Mouse (Mus musculus) MEL (cell line): ENCODE results near the gene Gm28035. TPM values are rescaled to one million over a fixed set of nuclear protein-coding genes. Genes with fewer than 3 reads are reported as not detected.

Experiments
- DNase-seq: peaks from one replicate; pipeline ENCODE4 v3.0.0; 2011; ENCODE audit warnings: low read depth, low spot score
- H3K27ac ChIP-seq: 2 replicates; pipeline ENCODE4 v1.5.1; 2012; ENCODE audit warnings: low read depth, mild to moderate bottlenecking, control low read depth, low read length, moderate library complexity; ENCODE audit not compliant: control insufficient read depth
- H3K27me3 ChIP-seq, 2 experiments: fragments of 150-350 bp in 1 of 2; sonication (generic) in 1 of 2; 2 replicates each; pipeline ENCODE4 v1.6.1; 2012; ENCODE audit warnings: low read length in 2 of 2, mild to moderate bottlenecking in 2 of 2, improper control_type of control experiment in 1 of 2, moderate library complexity in 1 of 2; ENCODE audit not compliant: insufficient read depth in 2 of 2, control insufficient read depth in 1 of 2
- H3K36me3 ChIP-seq, 2 experiments: 2 replicates each; pipeline ENCODE4 v1.6.1; 2012 to 2014; ENCODE audit warnings: low read length in 2 of 2, improper control_type of control experiment in 1 of 2, inconsistent platforms in 1 of 2, mild to moderate bottlenecking in 1 of 2; ENCODE audit not compliant: insufficient read depth in 2 of 2, control insufficient read depth in 1 of 2
- H3K4me1 ChIP-seq, 2 experiments: fragments of 150-350 bp in 1 of 2; sonication (generic) in 1 of 2; 2 replicates each; pipeline ENCODE4 v1.6.1; 2012; ENCODE audit warnings: low read length in 2 of 2, improper control_type of control experiment in 1 of 2, mild to moderate bottlenecking in 1 of 2; ENCODE audit not compliant: insufficient read depth in 2 of 2, control insufficient read depth in 1 of 2
- H3K4me3 ChIP-seq, 2 experiments: fragments of 150-350 bp in 1 of 2; sonication (generic) in 1 of 2; 2 replicates each; pipeline ENCODE4 v1.5.1; 2012; ENCODE audit warnings: low read depth in 2 of 2, low read length in 2 of 2, mild to moderate bottlenecking in 2 of 2, moderate library complexity in 2 of 2, control low read depth in 1 of 2, improper control_type of control experiment in 1 of 2; ENCODE audit not compliant: control insufficient read depth in 1 of 2, insufficient read depth in 1 of 2
- H3K79me2 ChIP-seq: 2 replicates; pipeline ENCODE4 v1.6.1; 2012; ENCODE audit warnings: mild to moderate bottlenecking, low read length, moderate library complexity; ENCODE audit not compliant: control insufficient read depth, poor library complexity, insufficient read depth
- H3K9ac ChIP-seq: 2 replicates; pipeline ENCODE4 v1.6.1; 2012; ENCODE audit warnings: low read depth, mild to moderate bottlenecking, control low read depth, low read length, moderate library complexity; ENCODE audit not compliant: control insufficient read depth, poor library complexity, severe bottlenecking
- H3K9me3 ChIP-seq: fragments of 150-350 bp; sonication (generic); replicated peaks from 2 replicates; pipeline ENCODE4 v1.6.1; 2012; ENCODE audit warnings: mild to moderate bottlenecking, low read length, improper control_type of control experiment, moderate library complexity; ENCODE audit not compliant: insufficient read depth
- CHD2 ChIP-seq: IDR thresholded peaks from 2 replicates; pipeline ENCODE4 v1.6.1; 2011; ENCODE audit warnings: low read length, improper control_type of control experiment
- E2F4 ChIP-seq: IDR thresholded peaks from 2 replicates; pipeline ENCODE4 v1.6.1; 2011; ENCODE audit warnings: low read depth, low read length, improper control_type of control experiment, borderline replicate concordance
- EP300 ChIP-seq, 2 experiments: IDR thresholded peaks; 2 replicates each; pipeline ENCODE4 v1.6.1; 2011; ENCODE audit warnings: improper control_type of control experiment in 2 of 2, low read length in 2 of 2, low read depth in 1 of 2, mild to moderate bottlenecking in 1 of 2
- JUND ChIP-seq: IDR thresholded peaks from 2 replicates; pipeline ENCODE4 v1.6.1; 2011; ENCODE audit warnings: low read depth, mild to moderate bottlenecking, improper control_type of control experiment, low read length
- MAX ChIP-seq: IDR thresholded peaks from 2 replicates; pipeline ENCODE4 v1.6.1; 2011; ENCODE audit warnings: low read length, improper control_type of control experiment
- MXI1 ChIP-seq: IDR thresholded peaks from 2 replicates; pipeline ENCODE4 v1.6.1; 2011; ENCODE audit warnings: mild to moderate bottlenecking, low read depth, low read length, improper control_type of control experiment
- MYB ChIP-seq: IDR thresholded peaks from 2 replicates; pipeline ENCODE4 v1.6.1; 2011; ENCODE audit warnings: mild to moderate bottlenecking, low read depth, low read length, improper control_type of control experiment
- POLR2AphosphoS2 ChIP-seq: IDR thresholded peaks from 2 replicates; pipeline ENCODE4 v1.6.1; 2011; ENCODE audit warnings: low read length, improper control_type of control experiment
- POLR2AphosphoS5 ChIP-seq: IDR thresholded peaks from 2 replicates; pipeline ENCODE4 v1.6.1; 2012; ENCODE audit warnings: low read depth, borderline replicate concordance, mild to moderate bottlenecking, inconsistent platforms, low read length, moderate library complexity, mixed read lengths
- TAL1 ChIP-seq: IDR thresholded peaks from 2 replicates; pipeline ENCODE4 v1.6.1; 2012; ENCODE audit warnings: mild to moderate bottlenecking, inconsistent platforms, low read length, moderate library complexity, mixed read lengths
- USF1 ChIP-seq: IDR thresholded peaks from 2 replicates; pipeline ENCODE4 v1.6.1; 2014; ENCODE audit warnings: low read depth, mild to moderate bottlenecking, inconsistent platforms, low read length, improper control_type of control experiment, moderate library complexity
- ZMIZ1 ChIP-seq: IDR thresholded peaks from 2 replicates; pipeline ENCODE4 v1.6.1; 2012; ENCODE audit warnings: low read depth, mild to moderate bottlenecking, inconsistent platforms, low read length, improper control_type of control experiment, moderate library complexity
- polyA plus RNA-seq, 2 experiments: library from polyadenylated mRNA; stranded (reverse) in 1 of 2; unstranded in 1 of 2; fragments of >175 nt in 1 of 2; fragments of >200 nt in 1 of 2; gene quantifications; 2 replicates each; pipeline versions ENCODE4 v1.2.1 to v1.2.4; 2012; ENCODE audit warnings: low replicate concordance in 2 of 2, low read depth in 1 of 2; ENCODE audit not compliant: insufficient read length in 2 of 2, insufficient read depth in 1 of 2, missing spikeins in 1 of 2
- total RNA-seq: library from RNA; depleted of rRNA; stranded (reverse); fragments of 300-350 nt; gene quantifications from 2 replicates; pipeline ENCODE4 v1.2.3, GENCODE M21; 2012

Gm28035 gene
- total and polyA plus RNA-seq, 3 experiments: 0.26 TPM; not detected in 2

GRCm38 (mm10) chr2:30266392-30266941 lies 26.1 kb downstream of the Gm28035 start:
- Histone ChIP-seq H3K36me3 (peaks cover 0 to 20% of the 10 kb centered on the region in 2 experiments; a peak in 3 of 4 replicates), H3K79me2 (no peaks in the 10 kb centered on the region; the same call in 1 of the 2 replicates), H3K9ac (peak overlapping the region; percentile 74), H3K27me3 (no peaks in the 10 kb centered on the region), H3K27ac (peak overlapping the region; percentile 93), H3K9me3 (no peaks in the 10 kb centered on the region), H3K4me1 (peaks cover 19 to 25% of the 10 kb centered on the region in 2 experiments), H3K4me3 (no peak overlapping the region)
- 0 out of 2 replicates have a peak, but pooled peaks have one; percentile 16 for TF ChIP-seq POLR2AphosphoS2
- no peak for TF ChIP-seq MAX
- DNase-seq: peak; percentile 44

DNA sequence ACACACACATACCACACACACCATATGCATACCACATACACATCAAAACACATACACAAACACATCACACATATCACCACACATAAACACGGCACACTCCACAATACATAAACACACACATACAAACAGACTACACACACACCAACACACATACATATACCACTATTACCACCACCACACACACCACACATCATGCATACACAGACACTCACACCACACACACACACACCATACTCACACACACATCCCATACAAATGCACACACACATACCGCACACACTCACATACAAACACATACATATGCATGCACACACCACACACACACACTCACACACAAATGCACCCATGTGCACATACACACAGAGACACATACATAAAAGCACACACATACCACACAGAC lies 27.1 kb downstream of the Gm28035 start:
- H3K4me3 ChIP-seq: no peak overlapping the region
- no peaks in the 10 kb centered on the region for H3K27me3 ChIP-seq
- peaks cover 19 to 25% of the 10 kb centered on the region in 2 experiments for H3K4me1 ChIP-seq
- no peaks in the 10 kb centered on the region; the same call in 1 of the 2 replicates for H3K79me2 ChIP-seq
- no peaks in the 10 kb centered on the region for H3K9me3 ChIP-seq
- TF ChIP-seq E2F4 (no peak), POLR2AphosphoS5 (peak; percentile 82; the same call in 1 of the 2 replicates)
- H3K27ac ChIP-seq: no peak overlapping the region
- H3K9ac ChIP-seq: no peak overlapping the region
- peaks cover 0 to 20% of the 10 kb centered on the region in 2 experiments; a peak in 2 of 4 replicates for H3K36me3 ChIP-seq
- DNase-seq: no peak

DNA sequence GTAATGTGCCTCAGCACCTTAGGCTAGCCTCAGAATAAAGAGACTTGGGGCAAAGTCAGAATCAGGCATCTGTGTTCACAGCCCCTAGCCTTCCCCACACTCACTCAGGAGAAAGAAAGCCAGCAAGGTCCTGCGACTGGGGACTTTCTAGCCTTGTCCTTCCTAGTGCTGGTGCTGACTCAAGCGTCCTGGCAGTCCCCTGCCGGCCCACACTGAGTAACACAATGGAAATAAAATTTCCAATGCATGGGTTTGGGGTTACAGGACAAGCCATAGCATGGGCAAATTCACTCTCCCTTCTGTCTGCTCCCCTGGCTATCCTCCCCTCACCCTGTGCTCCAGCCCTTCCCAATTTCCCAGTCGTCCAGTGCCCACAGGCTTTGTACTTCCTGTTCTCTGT lies 28.0 kb downstream of the Gm28035 start:
- H3K4me3 ChIP-seq: no peak overlapping the region
- H3K27ac ChIP-seq: no peak overlapping the region
- no peaks in the 10 kb centered on the region for H3K27me3 ChIP-seq
- no peaks in the 10 kb centered on the region; the same call in 1 of the 2 replicates for H3K79me2 ChIP-seq
- no peak for DNase-seq
- H3K36me3 ChIP-seq: peaks cover 0 to 20% of the 10 kb centered on the region in 2 experiments; a peak in 2 of 4 replicates
- H3K4me1 ChIP-seq: peaks cover 19 to 25% of the 10 kb centered on the region in 2 experiments
- H3K9me3 ChIP-seq: no peaks in the 10 kb centered on the region
- no peak overlapping the region for H3K9ac ChIP-seq
- TF ChIP-seq MYB: no peak
- no peak for TF ChIP-seq JUND
- no peak for TF ChIP-seq EP300 (IDR thresholded peaks at IDR 0.05; ENCODE audit: low read depth in 1 of 2, low read length in 2 of 2)
- TF ChIP-seq ZMIZ1: no peak
- no peak for TF ChIP-seq CHD2
- TF ChIP-seq USF1: no peak
- TF ChIP-seq MXI1: no peak
- no peak for TF ChIP-seq TAL1
- TF ChIP-seq POLR2AphosphoS2: no peak
